Mouse (Mus musculus) CD4-positive naive resting alpha-beta T cell, adult 57 days (primary cell): ENCODE measurements around the gene Rnf26. TPM values are rescaled to one million over a fixed set of nuclear protein-coding genes. Genes with fewer than 3 reads are reported as not detected.

Experiments
- total RNA-seq: library from RNA; stranded (reverse); gene quantifications from one replicate; pipeline ENCODE4 v1.2.4, GENCODE M21; 2023

Gene Rnf26
- 21.7 TPM for total RNA-seq

GRCm38 (mm10) chr9:44113105-44113789, at the start of gene Rnf26, which contains the start of gene Gm49380:
Gene Rnf26 (minus strand): TSS chr9:44113517.
Gene Gm49380 (minus strand): TSS chr9:44113500.

GRCm38 (mm10) chr9:44134101-44134850, 21.0 kb upstream of the Rnf26 start, which contains the start of gene Mcam:
Gene Mcam (plus strand): TSS chr9:44134469.

GRCm38 (mm10) chr9:44107110-44107509, 6.2 kb downstream of the Rnf26 start, which contains the start of gene C1qtnf5:
Gene C1qtnf5 (plus strand): TSS chr9:44107245.

GRCm38 (mm10) chr9:44101490-44101889, 11.8 kb downstream of the Rnf26 start, which contains the start of gene Mfrp:
Gene Mfrp (plus strand): TSS chr9:44101729.

GRCm38 (mm10) chr9:44066785-44067225, 46.5 kb downstream of the Rnf26 start, which contains the start of gene Usp2:
Gene Usp2 (plus strand): TSS chr9:44067021.

Other genes with a start within 250 kb of the Rnf26 start
- gene Thy1, start 70.1 kb downstream of the Rnf26 start, total RNA-seq: 673 TPM
- gene Usp2, start 46.5 kb downstream of the Rnf26 start, total RNA-seq: 86.6 TPM
- 1.9 TPM for gene Mfrp, start 11.8 kb downstream of the Rnf26 start, total RNA-seq
- gene C1qtnf5, start 6.3 kb downstream of the Rnf26 start, total RNA-seq: not detected
- 0.89 TPM for gene Gm49380, start within 50 bp of the Rnf26 start, total RNA-seq
- 3.5 TPM for gene Mcam, start 21.0 kb upstream of the Rnf26 start, total RNA-seq
- gene Cbl, start 120.5 kb upstream of the Rnf26 start, total RNA-seq: 176 TPM
- gene Ccdc153, start 127.2 kb upstream of the Rnf26 start, total RNA-seq: not detected
- not detected for gene Pdzd3, start 138.0 kb upstream of the Rnf26 start, total RNA-seq
- 5.8 TPM for gene Nlrx1, start 155.1 kb upstream of the Rnf26 start, total RNA-seq
- 0.53 TPM for gene Abcg4, start 175.1 kb upstream of the Rnf26 start, total RNA-seq
- 44.8 TPM for gene Hinfp, start 192.2 kb upstream of the Rnf26 start, total RNA-seq
- 25.9 TPM for gene C2cd2l, start 206.8 kb upstream of the Rnf26 start, total RNA-seq
- 7.2 TPM for gene Dpagt1, start 212.5 kb upstream of the Rnf26 start, total RNA-seq
- gene H2afx, start 221.2 kb upstream of the Rnf26 start, total RNA-seq: 44.3 TPM
- gene Hmbs, start 230.7 kb upstream of the Rnf26 start, total RNA-seq: 11.2 TPM
- gene Vps11, start 248.2 kb upstream of the Rnf26 start, total RNA-seq: 56.4 TPM